Mouse (Mus musculus) fat pad, adult 2 months (tissue): ENCODE results near the gene 2310039H08Rik.

Source experiments
- DNase-seq: peaks from one replicate; pipeline ENCODE4 v3.0.0-alpha.2; 2011; ENCODE audit warnings: low read depth, low spot score; ENCODE audit errors: extremely low read depth

The 2310039H08Rik gene

GRCm38 (mm10) chr17:46808376-46808775 lies 35.9 kb downstream of the 2310039H08Rik start:
- DNase-seq, result no peak

- no peak for DNase-seq
Observed at GRCm38 (mm10) chr17:46809131-46809830, 36.8 kb downstream of the 2310039H08Rik start.

- no peak for DNase-seq
Observed at GRCm38 (mm10) chr17:46810672-46811071, 38.2 kb downstream of the 2310039H08Rik start.

- DNase-seq, result no peak
Observed at GRCm38 (mm10) chr17:46812442-46812841, 40.0 kb downstream of the 2310039H08Rik start.

GRCm38 (mm10) chr17:46813637-46814036 lies 41.2 kb downstream of the 2310039H08Rik start:
- no peak for DNase-seq

GRCm38 (mm10) chr17:46814497-46814896 lies 42.1 kb downstream of the 2310039H08Rik start:
- no peak for DNase-seq

GRCm38 (mm10) chr17:46816306-46816705 lies 43.9 kb downstream of the 2310039H08Rik start:
- no peak for DNase-seq

- DNase-seq, result no peak
Observed at GRCm38 (mm10) chr17:46817734-46818158, 45.3 kb downstream of the 2310039H08Rik start.

- DNase-seq, result no peak
Observed at GRCm38 (mm10) chr17:46820628-46821027, 48.2 kb downstream of the 2310039H08Rik start.
